Mouse (Mus musculus): Measurements from ENCODE around the gene Ddb2.

Gene Ddb2

GRCm38 (mm10) chr2:91187431-91187830 lies 49.4 kb downstream of the Ddb2 start:
- DNase-seq (ENCODE audit: low spot score in 2 of 2), result no peak

- no peak for DNase-seq (ENCODE audit: low spot score in 2 of 2)
These were observed 50.6 kb downstream of the Ddb2 start for GRCm38 (mm10) chr2:91186208-91186607.

- no peak for DNase-seq (ENCODE audit: low spot score in 2 of 2)
These were observed 52.9 kb downstream of the Ddb2 start, which contains the start of gene Madd for GRCm38 (mm10) chr2:91183711-91184405. Gene Madd (minus strand): TSS chr2:91183837.

- DNase-seq (ENCODE audit: low spot score in 2 of 2), result peak; percentile 83 to 88
These were observed 53.7 kb downstream of the Ddb2 start for GRCm38 (mm10) chr2:91183148-91183513.

- DNase-seq (ENCODE audit: low spot score in 2 of 2), result peak in 1 of 2 experiments; percentile 62
These were observed 54.2 kb downstream of the Ddb2 start for GRCm38 (mm10) chr2:91182405-91183147.

- no peak for DNase-seq (ENCODE audit: low spot score in 2 of 2)
These were observed 54.8 kb downstream of the Ddb2 start for GRCm38 (mm10) chr2:91182016-91182404.

GRCm38 (mm10) chr2:91180706-91181105 lies 56.1 kb downstream of the Ddb2 start:
- no peak for DNase-seq (ENCODE audit: low spot score in 2 of 2)

- no peak for DNase-seq (ENCODE audit: low spot score in 2 of 2)
These were observed 57.0 kb downstream of the Ddb2 start for GRCm38 (mm10) chr2:91179825-91180224.

- DNase-seq (ENCODE audit: low spot score in 2 of 2), result no peak
These were observed 60.5 kb downstream of the Ddb2 start for GRCm38 (mm10) chr2:91176234-91176633.

GRCm38 (mm10) chr2:91175490-91175889 lies 61.3 kb downstream of the Ddb2 start:
- DNase-seq (ENCODE audit: low spot score in 2 of 2), result no peak

GRCm38 (mm10) chr2:91169587-91170322 lies 67.0 kb downstream of the Ddb2 start:
- no peak for DNase-seq (ENCODE audit: low spot score in 2 of 2)

- DNase-seq (ENCODE audit: low spot score in 2 of 2), result no peak
These were observed 69.2 kb downstream of the Ddb2 start for GRCm38 (mm10) chr2:91167629-91168028.

GRCm38 (mm10) chr2:91164991-91165390 lies 71.8 kb downstream of the Ddb2 start:
- no peak for DNase-seq (ENCODE audit: low spot score in 2 of 2)

GRCm38 (mm10) chr2:91163532-91163931 lies 73.2 kb downstream of the Ddb2 start:
- no peak for DNase-seq (ENCODE audit: low spot score in 2 of 2)

- no peak for DNase-seq (ENCODE audit: low spot score in 2 of 2)
These were observed 73.8 kb downstream of the Ddb2 start for GRCm38 (mm10) chr2:91162952-91163351.
